Mouse (Mus musculus) spleen, postnatal 36 days (tissue): Measurements from ENCODE around the gene Rwdd2a.
"Not testable (repeated sequence)": the region's sequence is repeated elsewhere in the genome, so short reads cannot be mapped to it uniquely, and the experiment has no call there.

Source experiments
- DNase-seq, 2 experiments: peaks; one replicate each; pipeline ENCODE4 v3.0.0; 2022; ENCODE audit warnings: low spot score in 2 of 2, mixed read lengths in 1 of 2

Rwdd2a gene

GRCm38 (mm10) chr9:86592676-86593668 lies 21.2 kb downstream of the Rwdd2a start:
- DNase-seq, result no peak

- not testable (repeated sequence) for DNase-seq
Observed at GRCm38 (mm10) chr9:86594357-86594767, 22.6 kb downstream of the Rwdd2a start.

- not testable (repeated sequence) for DNase-seq
Observed at GRCm38 (mm10) chr9:86596983-86597382, 25.2 kb downstream of the Rwdd2a start.

GRCm38 (mm10) chr9:86599723-86600303 lies 28.0 kb downstream of the Rwdd2a start:
- no peak for DNase-seq

GRCm38 (mm10) chr9:86605776-86606175 lies 34.0 kb downstream of the Rwdd2a start:
- DNase-seq, result no peak

- DNase-seq, result no peak
Observed at GRCm38 (mm10) chr9:86612091-86612490, 40.3 kb downstream of the Rwdd2a start.

- no peak for DNase-seq
Observed at GRCm38 (mm10) chr9:86615765-86616164, 44.0 kb downstream of the Rwdd2a start.

DNA sequence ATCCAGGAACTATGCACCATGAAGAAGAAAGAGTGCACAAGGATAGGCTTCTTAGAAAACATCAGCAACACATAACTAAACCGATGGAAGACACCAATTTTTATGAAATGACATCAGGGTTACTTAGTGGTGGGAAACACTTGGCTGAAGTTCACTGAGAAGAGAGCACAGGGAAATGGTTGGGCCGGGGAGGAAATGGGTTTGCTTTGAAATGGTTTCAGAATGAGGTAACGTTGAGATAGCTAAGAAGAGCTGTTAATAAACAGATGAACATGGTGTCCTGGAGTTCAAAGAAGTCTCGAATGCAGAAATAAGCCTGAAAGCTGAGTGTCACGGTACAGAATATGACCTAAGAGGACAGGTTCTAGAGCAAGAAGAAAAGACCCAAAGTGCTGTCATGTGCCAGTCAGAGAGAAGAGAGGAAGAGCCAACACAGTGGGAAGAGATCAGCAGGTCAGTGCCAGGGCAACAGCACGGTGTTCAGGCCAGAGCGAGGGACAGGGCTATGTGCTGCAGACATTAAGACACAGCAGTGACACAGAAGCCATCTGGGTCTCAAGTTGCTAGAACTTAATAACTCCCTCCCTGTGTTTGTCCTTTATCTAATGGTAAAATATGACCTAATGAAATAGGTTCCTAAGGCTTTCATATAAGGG lies 46.2 kb downstream of the Rwdd2a start:
- no peak for DNase-seq

DNA sequence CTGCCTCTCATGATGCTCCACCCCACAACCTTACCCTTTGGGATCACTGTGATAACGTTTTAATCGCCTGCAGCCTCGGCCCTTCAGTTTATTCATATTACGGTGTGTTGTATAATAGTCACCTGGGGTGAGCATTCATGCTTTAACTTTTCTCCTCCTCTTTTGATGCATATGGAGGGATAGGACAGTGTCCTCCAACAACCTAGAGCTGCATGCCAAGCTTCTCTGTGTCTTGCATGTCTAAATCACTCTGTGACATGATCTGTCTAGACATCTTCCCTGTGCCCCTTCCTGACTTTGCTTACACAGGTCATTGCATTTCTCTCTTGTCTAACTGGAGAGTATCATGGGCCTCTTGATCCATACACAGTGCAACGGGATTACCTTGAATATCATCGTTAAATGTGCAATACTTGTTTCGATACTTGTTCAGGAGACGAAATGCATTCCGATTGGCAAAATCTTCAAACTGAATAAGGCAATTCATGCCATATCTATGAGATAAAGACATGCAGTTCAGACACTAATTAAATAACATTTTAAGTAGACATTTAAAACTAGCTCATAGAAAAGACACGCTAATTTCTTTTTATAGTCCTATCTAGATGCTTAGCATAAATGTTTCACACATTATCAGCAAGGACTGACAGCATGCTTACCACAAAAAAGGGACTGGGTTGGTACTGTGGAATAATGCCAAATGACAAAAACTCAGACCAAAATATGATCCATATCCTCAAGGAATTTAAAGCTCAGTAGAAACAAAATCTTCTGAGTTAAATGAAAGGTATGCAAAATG lies 47.7 kb downstream of the Rwdd2a start:
- DNase-seq, result no peak

- DNase-seq, result no peak
Observed at GRCm38 (mm10) chr9:86622062-86622461, 50.3 kb downstream of the Rwdd2a start.

GRCm38 (mm10) chr9:86624039-86624438 lies 52.2 kb downstream of the Rwdd2a start:
- DNase-seq, result no peak
